Mouse (Mus musculus) limb, embryonic 11.5 days (tissue): ENCODE measurements around the gene Pgm5. TPM values are rescaled to one million over a fixed set of nuclear protein-coding genes. Genes with fewer than 3 reads are reported as not detected.

Source experiments
- ATAC-seq: fragments of 200-750 bp; cut with Nextera tagmentation; 2 replicates; pipeline ENCODE4 v1.8.0; 2017; ENCODE audit warnings: low read depth; ENCODE audit not compliant: insufficient number of reproducible peaks, low FRiP score, low TSS enrichment
- DNase-seq: peaks from one replicate; pipeline ENCODE4 v3.0.0-alpha.2; 2015; ENCODE audit warnings: low spot score
- H3K27ac ChIP-seq: fragments of 300-500 bp; sonication (generic); replicated peaks from 2 replicates; pipeline ENCODE4 v1.5.1; 2014; ENCODE audit warnings: low read depth, mild to moderate bottlenecking, low read length
- H3K27me3 ChIP-seq: fragments of 300-500 bp; sonication (generic); 2 replicates; pipeline ENCODE4 v1.6.1; 2014; ENCODE audit warnings: mild to moderate bottlenecking, low read length, mixed read lengths; ENCODE audit not compliant: control insufficient read depth, insufficient read depth
- H3K36me3 ChIP-seq: fragments of 300-500 bp; sonication (generic); 2 replicates; pipeline ENCODE4 v1.6.1; 2014; ENCODE audit warnings: mild to moderate bottlenecking, low read length, moderate library complexity, mixed read lengths; ENCODE audit not compliant: control insufficient read depth, insufficient read depth
- H3K4me1 ChIP-seq: fragments of 300-500 bp; sonication (generic); 2 replicates; pipeline ENCODE4 v1.6.1; 2014; ENCODE audit warnings: low read length, mixed read lengths; ENCODE audit not compliant: control insufficient read depth, insufficient read depth
- H3K4me2 ChIP-seq: fragments of 300-500 bp; sonication (generic); 2 replicates; pipeline ENCODE4 v1.6.1; 2014; ENCODE audit warnings: low read depth, mild to moderate bottlenecking, moderate library complexity; ENCODE audit not compliant: severe bottlenecking
- H3K4me3 ChIP-seq: fragments of 300-500 bp; sonication (generic); 2 replicates; pipeline ENCODE4 v1.5.1; 2014; ENCODE audit warnings: low read depth, low read length
- H3K9ac ChIP-seq: fragments of 300-500 bp; sonication (generic); 2 replicates; pipeline ENCODE4 v1.6.1; 2014; ENCODE audit warnings: mild to moderate bottlenecking, low read length
- H3K9me3 ChIP-seq: fragments of 300-500 bp; sonication (generic); 2 replicates; pipeline ENCODE4 v1.6.1; 2016; ENCODE audit warnings: low read length; ENCODE audit not compliant: control insufficient read depth
- WGBS: fragments of 180-500 bp; shearing (Covaris S2); extraction: QIAGEN DNeasy Blood & Tissue Kit; methylation state at CpG from one replicate; pipeline ENCODE4 v1.1.7; 2014; 5-methylcytosine and 5-hydroxymethylcytosine counted together
- polyA plus RNA-seq: library from polyadenylated mRNA; unstranded; fragments of >200 nt; fragmentation: Nextera tagmentation; extraction: Ambion mirVana; gene quantifications from 2 replicates; pipeline ENCODE4 v1.2.1, GENCODE M21; 2014

The Pgm5 gene
- polyA plus RNA-seq, 1 experiment from 2014 or later, result 1.7 TPM

GRCm38 (mm10) chr19:24646162-24646829 lies 215.4 kb downstream of the Pgm5 start:
- Histone ChIP-seq H3K27ac (no peak overlapping the region), H3K36me3 (no peaks in the 10 kb centered on the region), H3K4me3 (no peak overlapping the region), H3K4me1 (0 out of 2 replicates have a peak, but pooled peaks cover 7% of the 10 kb centered on the region), H3K4me2 (no peak overlapping the region), H3K9ac (no peak overlapping the region), H3K9me3 (no peaks in the 10 kb centered on the region), H3K27me3 (no peaks in the 10 kb centered on the region)
- ATAC-seq (no peak), DNase-seq (no peak)
- WGBS, result 65% methylated on average over 8 of the region's 8 CpGs

GRCm38 (mm10) chr19:24644971-24645370 lies 216.7 kb downstream of the Pgm5 start:
- Histone ChIP-seq H3K4me2 (no peak overlapping the region), H3K36me3 (no peaks in the 10 kb centered on the region), H3K4me1 (0 out of 2 replicates have a peak, but pooled peaks cover 7% of the 10 kb centered on the region), H3K9ac (no peak overlapping the region), H3K27ac (no peak overlapping the region), H3K4me3 (no peak overlapping the region), H3K27me3 (no peaks in the 10 kb centered on the region), H3K9me3 (no peaks in the 10 kb centered on the region)
- 78% methylated on average over 10 of the region's 10 CpGs for WGBS
- ATAC-seq (no peak), DNase-seq (no peak)

- Histone ChIP-seq H3K9me3 (no peaks in the 10 kb centered on the region), H3K9ac (no peak overlapping the region), H3K4me3 (no peak overlapping the region), H3K27ac (no peak overlapping the region), H3K36me3 (no peaks in the 10 kb centered on the region), H3K4me1 (0 out of 2 replicates have a peak, but pooled peaks cover 4% of the 10 kb centered on the region), H3K4me2 (no peak overlapping the region), H3K27me3 (no peaks in the 10 kb centered on the region)
- no peak for ATAC-seq
- no peak for DNase-seq
- WGBS, result 91% methylated on average over 6 of the region's 6 CpGs
These were observed 220.7 kb downstream of the Pgm5 start for GRCm38 (mm10) chr19:24640982-24641381.

GRCm38 (mm10) chr19:24637988-24638387 lies 223.7 kb downstream of the Pgm5 start:
- Histone ChIP-seq H3K4me1 (no peaks in the 10 kb centered on the region), H3K4me2 (no peak overlapping the region), H3K36me3 (no peaks in the 10 kb centered on the region), H3K9ac (no peak overlapping the region), H3K27me3 (no peaks in the 10 kb centered on the region), H3K9me3 (no peaks in the 10 kb centered on the region), H3K27ac (no peak overlapping the region), H3K4me3 (no peak overlapping the region)
- ATAC-seq (no peak), DNase-seq (no peak)
- WGBS, result 92% methylated on average over 6 of the region's 6 CpGs

- WGBS, result 77% methylated on average over 10 of the region's 10 CpGs
- Histone ChIP-seq H3K4me1 (no peaks in the 10 kb centered on the region), H3K4me3 (no peak overlapping the region), H3K36me3 (no peaks in the 10 kb centered on the region), H3K9me3 (no peaks in the 10 kb centered on the region), H3K4me2 (no peak overlapping the region), H3K9ac (no peak overlapping the region), H3K27ac (no peak overlapping the region), H3K27me3 (no peaks in the 10 kb centered on the region)
- no peak for ATAC-seq
- no peak for DNase-seq
These were observed 225.0 kb downstream of the Pgm5 start for GRCm38 (mm10) chr19:24636616-24637015.

GRCm38 (mm10) chr19:24634602-24635001 lies 227.1 kb downstream of the Pgm5 start:
- ATAC-seq (no peak), DNase-seq (peak; percentile 86)
- no peaks in the 10 kb centered on the region for H3K9me3 ChIP-seq
- H3K4me2 ChIP-seq, result no peak overlapping the region
- H3K9ac ChIP-seq, result no peak overlapping the region
- no peak overlapping the region for H3K27ac ChIP-seq
- 10% methylated on average over 7 of the region's 7 CpGs for WGBS
- no peaks in the 10 kb centered on the region for H3K4me1 ChIP-seq
- no peaks in the 10 kb centered on the region for H3K36me3 ChIP-seq
- H3K27me3 ChIP-seq, result no peaks in the 10 kb centered on the region
- no peak overlapping the region for H3K4me3 ChIP-seq

Other genes starting within 250 kb of the Pgm5 start
- 0.85 and 1.0 TPM in 2 replicates for gene Tmem252, start 187.8 kb downstream of the Pgm5 start, polyA plus RNA-seq
- gene Gm10053, start 13.8 kb upstream of the Pgm5 start, polyA plus RNA-seq, result 250 and 263 TPM in 2 replicates
- gene Foxd4, start 39.3 kb upstream of the Pgm5 start, polyA plus RNA-seq, result not detected in 2 replicates
- gene Cbwd1, start 99.8 kb upstream of the Pgm5 start, polyA plus RNA-seq, result 21.0 and 22.9 TPM in 2 replicates
- gene Dock8, start 137.7 kb upstream of the Pgm5 start, polyA plus RNA-seq, result 1.6 and 1.9 TPM in 2 replicates